Mouse (Mus musculus) limb, embryonic 14.5 days (tissue): Measurements from ENCODE around the gene Insl6. TPM values are rescaled to one million over a fixed set of nuclear protein-coding genes. Genes with fewer than 3 reads are reported as not detected.

ENCODE experiments used
- ATAC-seq: fragments of 200-750 bp; cut with Nextera tagmentation; 2 replicates; pipeline ENCODE4 v1.8.0; 2017; ENCODE audit warnings: low read depth, moderate number of reproducible peaks, moderate TSS enrichment; ENCODE audit not compliant: low FRiP score
- DNase-seq: peaks from one replicate; pipeline ENCODE4 v3.0.0-alpha.2; 2015; ENCODE audit warnings: low spot score
- H3K27ac ChIP-seq: fragments of 300-500 bp; sonication (generic); replicated peaks from 2 replicates; pipeline ENCODE4 v1.5.1; 2014; ENCODE audit warnings: low read depth, mild to moderate bottlenecking, low read length, moderate library complexity, mixed read lengths
- H3K27me3 ChIP-seq: fragments of 300-500 bp; sonication (generic); 2 replicates; pipeline ENCODE4 v1.6.1; 2014; ENCODE audit warnings: low read length, mixed read lengths; ENCODE audit not compliant: control insufficient read depth, insufficient read depth
- H3K36me3 ChIP-seq: fragments of 300-500 bp; sonication (generic); 2 replicates; pipeline ENCODE4 v1.6.1; 2014; ENCODE audit warnings: mild to moderate bottlenecking, low read length, moderate library complexity, mixed read lengths; ENCODE audit not compliant: control insufficient read depth, insufficient read depth
- H3K4me1 ChIP-seq: fragments of 300-500 bp; sonication (generic); 2 replicates; pipeline ENCODE4 v1.6.1; 2014; ENCODE audit warnings: antibody characterized with exemption, low read length, mixed read lengths; ENCODE audit not compliant: control insufficient read depth, insufficient read depth
- H3K4me2 ChIP-seq: fragments of 300-500 bp; sonication (generic); replicated peaks from 2 replicates; pipeline ENCODE4 v1.6.1; 2014; ENCODE audit warnings: low read depth, mild to moderate bottlenecking, low read length, moderate library complexity; ENCODE audit not compliant: severe bottlenecking
- H3K4me3 ChIP-seq: fragments of 300-500 bp; sonication (generic); replicated peaks from 2 replicates; pipeline ENCODE4 v1.5.1; 2014; ENCODE audit warnings: low read length
- H3K9ac ChIP-seq: fragments of 300-500 bp; sonication (generic); 2 replicates; pipeline ENCODE4 v1.6.1; 2014; ENCODE audit warnings: mild to moderate bottlenecking, low read depth, low read length, moderate library complexity; ENCODE audit not compliant: severe bottlenecking
- H3K9me3 ChIP-seq: fragments of 300-500 bp; sonication (generic); 2 replicates; pipeline ENCODE4 v1.6.1; 2016; ENCODE audit warnings: low read length; ENCODE audit not compliant: control insufficient read depth
- POLR2A ChIP-seq: fragments of 200-500 bp; IDR thresholded peaks from 2 replicates; pipeline ENCODE4 v1.8.0; 2012; ENCODE audit warnings: inconsistent platforms, mild to moderate bottlenecking, moderate library complexity, borderline replicate concordance; ENCODE audit not compliant: insufficient read depth, insufficient read length; ENCODE audit errors: extremely low read depth
- WGBS: fragments of 180-500 bp; shearing (Covaris S2); extraction: QIAGEN DNeasy Blood & Tissue Kit; methylation state at CpG from one replicate; pipeline ENCODE4 v1.1.7; 2014; 5-methylcytosine and 5-hydroxymethylcytosine counted together
- polyA plus RNA-seq, 2 experiments: library from polyadenylated mRNA; depleted of rRNA in 1 of 2; stranded (reverse) in 1 of 2; unstranded in 1 of 2; fragments of >200 nt; fragmentation: Nextera tagmentation in 1 of 2; extraction: Ambion mirVana in 1 of 2; gene quantifications; 2 replicates each; pipeline versions ENCODE4 v1.2.1 to v1.2.3; 2012 to 2014

The Insl6 gene
- polyA plus RNA-seq, 2 experiments, result 3.0 to 6.7 TPM

- Histone ChIP-seq H3K4me1 (0 out of 2 replicates have a peak, but pooled peaks cover 2% of the 10 kb centered on the region), H3K9me3 (no peaks in the 10 kb centered on the region), H3K4me3 (peak within 1 kb of the TSS; percentile 46), H3K4me2 (peak within 1 kb of the TSS; percentile 54), H3K36me3 (no peaks in the 10 kb centered on the region), H3K27me3 (no peaks in the 10 kb centered on the region), H3K27ac (no peak within 1 kb of the TSS), H3K9ac (peak within 1 kb of the TSS; percentile 40)
- no peak for TF ChIP-seq POLR2A
- DNase-seq (peak; percentile 65), ATAC-seq (peak; percentile 50; the same call in 1 of the 2 replicates)
- 2% methylated on average over 26 of the region's 26 CpGs for WGBS
Observed at GRCm38 (mm10) chr19:29366969-29367622, 41.9 kb upstream of the Insl6 start, which contains the start of the genes Plgrkt and Cd274. TSS of gene Plgrkt (minus strand) at chr19:29367390. TSS of gene Cd274 (plus strand) at chr19:29367455.

GRCm38 (mm10) chr19:29366226-29366968, 41.2 kb upstream of the Insl6 start:
- 56% methylated on average over 20 of the region's 20 CpGs for WGBS
- no peak overlapping the region for H3K27ac ChIP-seq
- 0 out of 2 replicates have a peak, but pooled peaks cover 2% of the 10 kb centered on the region for H3K4me1 ChIP-seq
- H3K9ac ChIP-seq, result peak overlapping the region; percentile 40
- no peaks in the 10 kb centered on the region for H3K27me3 ChIP-seq
- ATAC-seq, result no peak
- no peaks in the 10 kb centered on the region for H3K36me3 ChIP-seq
- no peak for DNase-seq
- H3K4me3 ChIP-seq, result peak overlapping the region; percentile 46
- TF ChIP-seq POLR2A, result no peak
- H3K9me3 ChIP-seq, result no peaks in the 10 kb centered on the region
- peak overlapping the region; percentile 54 for H3K4me2 ChIP-seq

GRCm38 (mm10) chr19:29365105-29365504, 39.9 kb upstream of the Insl6 start:
- no peak for DNase-seq
- no peak overlapping the region for H3K4me2 ChIP-seq
- H3K36me3 ChIP-seq, result no peaks in the 10 kb centered on the region
- ATAC-seq, result no peak
- TF ChIP-seq POLR2A, result no peak
- H3K27me3 ChIP-seq, result no peaks in the 10 kb centered on the region
- H3K9ac ChIP-seq, result no peak overlapping the region
- H3K27ac ChIP-seq, result no peak overlapping the region
- no peaks in the 10 kb centered on the region for H3K9me3 ChIP-seq
- no peak overlapping the region for H3K4me3 ChIP-seq
- H3K4me1 ChIP-seq, result 0 out of 2 replicates have a peak, but pooled peaks cover 5% of the 10 kb centered on the region
- WGBS, result 28% methylated on average over 3 of the region's 3 CpGs

GRCm38 (mm10) chr19:29364076-29364475, 38.9 kb upstream of the Insl6 start:
- ATAC-seq (no peak), DNase-seq (no peak)
- 80% methylated on average over 5 of the region's 5 CpGs for WGBS
- Histone ChIP-seq H3K4me1 (0 out of 2 replicates have a peak, but pooled peaks cover 5% of the 10 kb centered on the region), H3K36me3 (no peaks in the 10 kb centered on the region; the same call in 1 of the 2 replicates), H3K9me3 (no peaks in the 10 kb centered on the region), H3K4me2 (no peak overlapping the region), H3K4me3 (no peak overlapping the region), H3K27me3 (no peaks in the 10 kb centered on the region), H3K27ac (no peak overlapping the region), H3K9ac (no peak overlapping the region)
- TF ChIP-seq POLR2A, result no peak

- Histone ChIP-seq H3K9ac (no peak overlapping the region), H3K27ac (no peak overlapping the region), H3K27me3 (no peaks in the 10 kb centered on the region), H3K4me2 (no peak overlapping the region), H3K4me3 (no peak overlapping the region), H3K36me3 (no peaks in the 10 kb centered on the region; the same call in 1 of the 2 replicates), H3K4me1 (0 out of 2 replicates have a peak, but pooled peaks cover 5% of the 10 kb centered on the region), H3K9me3 (no peaks in the 10 kb centered on the region)
- 82% methylated on average over 7 of the region's 7 CpGs for WGBS
- no peak for ATAC-seq
- DNase-seq, result no peak
- no peak for TF ChIP-seq POLR2A
Observed at GRCm38 (mm10) chr19:29363557-29363956, 38.4 kb upstream of the Insl6 start.
